Comparison of ENCODE assay signal across 16 mouse cellular contexts in genomic region chr7:97183426-97183825, GRCm38 (mm10).
DNase-seq lines count a peak whose midpoint lies in the region; ATAC-seq lines count a peak whose summit lies in the region.
"Had no signal": no experiment of that assay in that cellular context is flagged by ENCODE, and none has a peak within 500 bp of the region (broad histone marks: within the 10 kb centered on the region; RNA-seq: fewer than 3 reads in every experiment).

No protein-coding gene starts in this region.

- WGBS in heart, embryonic 12.5 days: 43% methylated on average over 4 of the region's 4 CpGs
- 40% methylated on average over 4 of the region's 4 CpGs for WGBS in heart, embryonic 11.5 days (ENCODE audit: insufficient replicate concordance)
- WGBS in liver, embryonic 13.5 days (ENCODE audit: insufficient replicate concordance): 32% methylated on average over 4 of the region's 4 CpGs

- H3K4me3 ChIP-seq in heart, embryonic 12.5 days: no peak overlapping the region
- H3K4me3 ChIP-seq in heart, embryonic 11.5 days (ENCODE audit: low read depth, low read length): no peak overlapping the region
- no peak overlapping the region for H3K4me3 ChIP-seq in liver, embryonic 13.5 days (replicated peaks)
- H3K4me3 ChIP-seq: forebrain, embryonic 13.5 days; left cerebral cortex, adult 2 months; limb, embryonic 13.5 days; neural tube, embryonic 13.5 days had no signal

- H3K9ac ChIP-seq in heart, embryonic 12.5 days: no peak overlapping the region
- H3K9ac ChIP-seq in heart, embryonic 11.5 days (ENCODE audit: low read depth, low read length): no peak overlapping the region
- no peak overlapping the region for H3K9ac ChIP-seq in liver, embryonic 13.5 days
- H3K9ac ChIP-seq: forebrain, embryonic 13.5 days; limb, embryonic 13.5 days; neural tube, embryonic 13.5 days had no signal

- 0 out of 2 replicates have a peak overlapping the region, but pooled peaks have one; percentile 3 for H3K27ac ChIP-seq in heart, embryonic 12.5 days (ENCODE audit: poor library complexity, severe bottlenecking)
- no peak overlapping the region for H3K27ac ChIP-seq in heart, embryonic 11.5 days (ENCODE audit: low read depth, low read length)
- peak overlapping the region; percentile 72 for H3K27ac ChIP-seq in liver, embryonic 13.5 days
- H3K27ac ChIP-seq: forebrain, embryonic 13.5 days; left cerebral cortex, adult 2 months; limb, embryonic 13.5 days; neural tube, embryonic 13.5 days; stomach, postnatal 0 days had no signal

- no peaks in the 10 kb centered on the region for H3K9me3 ChIP-seq in heart, embryonic 12.5 days (replicated peaks)
- H3K9me3 ChIP-seq in heart, embryonic 11.5 days (replicated peaks; ENCODE audit: control insufficient read depth, low read length): no peaks in the 10 kb centered on the region
- no peaks in the 10 kb centered on the region for H3K9me3 ChIP-seq in liver, embryonic 13.5 days (replicated peaks)
- H3K9me3 ChIP-seq: forebrain, embryonic 13.5 days; limb, embryonic 13.5 days; neural tube, embryonic 13.5 days had no signal

- no peaks in the 10 kb centered on the region for H3K27me3 ChIP-seq in heart, embryonic 12.5 days (replicated peaks)
- H3K27me3 ChIP-seq in heart, embryonic 11.5 days (ENCODE audit: control insufficient read depth, insufficient read depth, low read length): no peaks in the 10 kb centered on the region
- no peaks in the 10 kb centered on the region for H3K27me3 ChIP-seq in liver, embryonic 13.5 days
- H3K27me3 ChIP-seq: forebrain, embryonic 13.5 days; limb, embryonic 13.5 days; neural tube, embryonic 13.5 days had no signal

- ATAC-seq in heart, embryonic 12.5 days (ENCODE audit: insufficient number of reproducible peaks, low FRiP score): no peak
- ATAC-seq in heart, embryonic 11.5 days (replicated peaks; ENCODE audit: insufficient number of reproducible peaks, low FRiP score, low TSS enrichment): no peak
- ATAC-seq in liver, embryonic 13.5 days (ENCODE audit: low read depth): no peak
- ATAC-seq: forebrain, embryonic 13.5 days; hindbrain, embryonic 16.5 days had no signal

- H3K36me3 ChIP-seq in heart, embryonic 12.5 days: peaks cover 5% of the 10 kb centered on the region
- H3K36me3 ChIP-seq in heart, embryonic 11.5 days (ENCODE audit: control insufficient read depth, insufficient read depth, low read length): no peaks in the 10 kb centered on the region
- H3K36me3 ChIP-seq in liver, embryonic 13.5 days: no peaks in the 10 kb centered on the region
- H3K36me3 ChIP-seq: limb, embryonic 13.5 days; neural tube, embryonic 13.5 days had no signal

- peak; percentile 7 to 14 for DNase-seq in kidney, postnatal 4 days
- DNase-seq in kidney, postnatal 10 days: no peak
- DNase-seq in Muller cell, postnatal 12 days (ENCODE audit: inconsistent ontology term): peak; percentile 62
- no peak for DNase-seq in liver, embryonic 13.5 days
- DNase-seq in urinary bladder, postnatal 4 days (ENCODE audit: low spot score in 2 of 2): no peak
- DNase-seq in heart, adult 18-20 months: no peak
- DNase-seq: adrenal gland, adult 8-10 months; cerebellum, postnatal 14 days had no signal

- H3K4me1 ChIP-seq in heart, embryonic 12.5 days (replicated peaks): peaks cover 14% of the 10 kb centered on the region
- peaks cover 10% of the 10 kb centered on the region for H3K4me1 ChIP-seq in heart, embryonic 11.5 days (ENCODE audit: control insufficient read depth, insufficient read depth, low read length)
- peaks cover 60% of the 10 kb centered on the region for H3K4me1 ChIP-seq in liver, embryonic 13.5 days (replicated peaks)
- H3K4me1 ChIP-seq: limb, embryonic 13.5 days had no signal

- no peak overlapping the region for H3K4me2 ChIP-seq in heart, embryonic 12.5 days
- H3K4me2 ChIP-seq in heart, embryonic 11.5 days: no peak overlapping the region; the same call in 1 of the 2 replicates
- H3K4me2 ChIP-seq in liver, embryonic 13.5 days: peak overlapping the region; percentile 44
- H3K4me2 ChIP-seq: forebrain, embryonic 13.5 days; limb, embryonic 13.5 days; neural tube, embryonic 13.5 days had no signal

Comparison
In these comparisons a context has a peak if more than half of its experiments do, and no peak if none do; other contexts are left out.
1. DNase-seq: peak in kidney, postnatal 4 days (2 of 2) and Muller cell, postnatal 12 days (single experiment); none in kidney, postnatal 10 days (single experiment), liver, embryonic 13.5 days (single experiment), urinary bladder, postnatal 4 days (0 of 2) and heart, adult 18-20 months (0 of 2).